In the genomic region with DNA sequence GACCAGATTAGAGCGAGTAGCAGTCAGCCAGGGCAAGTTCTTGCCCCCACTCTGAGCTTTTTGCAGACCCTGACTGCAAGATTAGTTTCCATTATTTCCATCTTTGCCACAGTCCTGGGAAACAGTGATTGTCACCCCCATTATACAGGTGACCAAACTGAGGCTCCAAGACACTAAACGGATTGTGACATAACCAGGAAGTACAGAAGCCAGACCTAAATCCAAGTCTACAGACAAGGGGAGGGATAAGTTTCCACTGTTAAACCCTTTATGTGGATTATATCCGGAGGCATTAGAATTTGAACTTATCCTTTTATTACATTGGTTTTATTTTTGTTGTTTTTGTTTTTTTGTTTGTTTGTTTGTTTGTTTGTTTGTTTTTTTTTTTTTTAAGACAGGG, we compare ENCODE assay signal across 11 mouse cellular contexts. TPM values are rescaled to one million over a fixed set of nuclear protein-coding genes. Genes with fewer than 3 reads are reported as not detected.
DNase-seq lines count a peak whose midpoint lies in the region; ATAC-seq and TF ChIP-seq lines count a peak whose summit lies in the region.
"Had no signal": no experiment of that assay in that cellular context is flagged by ENCODE, and none has a peak within 500 bp of the region (broad histone marks: within the 10 kb centered on the region; RNA-seq: fewer than 3 reads in every experiment).

No protein-coding gene starts in this region.

- peaks cover 35% of the 10 kb centered on the region for H3K4me1 ChIP-seq in heart, embryonic 15.5 days (replicated peaks)
- peaks cover 40% of the 10 kb centered on the region for H3K4me1 ChIP-seq in spleen, adult 2 months (ENCODE audit: control insufficient read depth, insufficient read depth, insufficient read length)
- H3K4me1 ChIP-seq in embryonic fibroblast, embryonic 13.5 days (ENCODE audit: control insufficient read depth, insufficient read depth, low read length): peaks cover 27% of the 10 kb centered on the region
- H3K4me1 ChIP-seq: midbrain, embryonic 12.5 days had no signal

- no peak overlapping the region for H3K9ac ChIP-seq in heart, embryonic 15.5 days
- H3K9ac ChIP-seq: forebrain, embryonic 13.5 days; midbrain, embryonic 12.5 days had no signal

- no peak for ATAC-seq in heart, embryonic 15.5 days (replicated peaks; ENCODE audit: insufficient number of reproducible peaks, insufficient read depth, low FRiP score, low read depth)
- ATAC-seq: forebrain, embryonic 13.5 days had no signal

- H3K36me3 ChIP-seq in heart, embryonic 15.5 days: no peaks in the 10 kb centered on the region
- no peaks in the 10 kb centered on the region for H3K36me3 ChIP-seq in spleen, adult 2 months (ENCODE audit: control insufficient read depth, insufficient read depth, low read length)
- H3K36me3 ChIP-seq: midbrain, embryonic 12.5 days had no signal

- TF ChIP-seq POLR2A in spleen, adult 2 months (IDR thresholded peaks at IDR 0.05; ENCODE audit: low read depth, low read length): no peak
- no peak for TF ChIP-seq POLR2A in embryonic fibroblast, embryonic 13.5 days (IDR thresholded peaks at IDR 0.05; ENCODE audit: low read depth, low read length)

- DNase-seq in heart, adult 11 months: no peak
- DNase-seq in spleen, adult 2 months (ENCODE audit: low read depth in 1 of 2, low spot score in 2 of 2): no peak
- DNase-seq in spleen, adult 18-20 months: no peak
- no peak for DNase-seq in adrenal gland, postnatal 10 days
- no peak for DNase-seq in adrenal gland, adult 18-20 months (ENCODE audit: low spot score in 2 of 2)
- DNase-seq: cerebellum, adult 2 months; left cerebral cortex, postnatal 4 days had no signal

- no peak for TF ChIP-seq CTCF in spleen, adult 2 months (IDR thresholded peaks at IDR 0.05; ENCODE audit: extremely low read depth, insufficient read depth, insufficient read length, insufficient replicate concordance)
- no peak for TF ChIP-seq CTCF in embryonic fibroblast, embryonic 13.5 days (IDR thresholded peaks at IDR 0.05; ENCODE audit: borderline replicate concordance, insufficient read depth, low read length)

- H3K27ac ChIP-seq in heart, embryonic 15.5 days: peak overlapping the region; percentile 85; the same call in 1 of the 2 replicates
- peak overlapping the region; percentile 98 for H3K27ac ChIP-seq in spleen, adult 2 months (ENCODE audit: insufficient read depth, low read length)
- peak overlapping the region; percentile 92 for H3K27ac ChIP-seq in embryonic fibroblast, embryonic 13.5 days (ENCODE audit: insufficient read depth, low read length)
- H3K27ac ChIP-seq: forebrain, embryonic 13.5 days; midbrain, embryonic 12.5 days had no signal

- 90% methylated on average over 3 of the region's 3 CpGs for WGBS in heart, embryonic 15.5 days
- WGBS in spleen, adult 2 months: 80% methylated on average over 3 of the region's 3 CpGs

- 0 out of 2 replicates have a peak, but pooled peaks cover 3% of the 10 kb centered on the region for H3K27me3 ChIP-seq in heart, embryonic 15.5 days
- H3K27me3 ChIP-seq in spleen, adult 2 months (ENCODE audit: control insufficient read depth, insufficient read depth, low read length): no peaks in the 10 kb centered on the region

- no peak overlapping the region for H3K4me2 ChIP-seq in heart, embryonic 15.5 days
- H3K4me2 ChIP-seq: forebrain, embryonic 13.5 days; midbrain, embryonic 12.5 days had no signal

- H3K9me3 ChIP-seq in heart, embryonic 15.5 days (replicated peaks): no peaks in the 10 kb centered on the region
- H3K9me3 ChIP-seq: forebrain, embryonic 13.5 days; midbrain, embryonic 12.5 days had no signal

- no peak overlapping the region for H3K4me3 ChIP-seq in heart, embryonic 15.5 days
- no peak overlapping the region for H3K4me3 ChIP-seq in spleen, adult 2 months (ENCODE audit: extremely low read depth, insufficient read depth, insufficient read length)
- H3K4me3 ChIP-seq in embryonic fibroblast, embryonic 13.5 days (ENCODE audit: insufficient read depth, low read length): no peak overlapping the region
- H3K4me3 ChIP-seq: forebrain, embryonic 13.5 days; midbrain, embryonic 12.5 days had no signal

RNA-seq across cellular contexts. Expression of gene Rnf19b, which starts 23.8 kb away (rescaled TPM):
- polyA plus RNA-seq in heart, embryonic 15.5 days (2015; fragmentation: Nextera tagmentation; extraction: Ambion mirVana): 5.4 and 7.7 TPM in 2 replicates
- 109 and 136 TPM in 2 replicates for polyA plus RNA-seq in spleen, adult 2 months (2012; rRNA removed)
- 49.7 and 62.6 TPM in 2 replicates for polyA plus RNA-seq in embryonic fibroblast, embryonic 13.5 days (2011; ENCODE audit: insufficient read length, low read depth, missing spikeins)
- 10 to 100 TPM; 23.6 to 25.1 TPM for total RNA-seq in adrenal gland, postnatal 10 days (2021)
- 10 to 100 TPM; 28.6 to 41.3 TPM for total RNA-seq in adrenal gland, adult 18-20 months (2021)

RNA-seq across cellular contexts. Expression of gene Ak2, which starts 42.5 kb away (rescaled TPM):
- polyA plus RNA-seq in heart, embryonic 15.5 days (2015; fragmentation: Nextera tagmentation; extraction: Ambion mirVana): 149 and 155 TPM in 2 replicates
- polyA plus RNA-seq in spleen, adult 2 months (2012; rRNA removed): 32.0 and 32.2 TPM in 2 replicates
- polyA plus RNA-seq in embryonic fibroblast, embryonic 13.5 days (2011; ENCODE audit: insufficient read length, low read depth, missing spikeins): 95.5 and 107 TPM in 2 replicates
- total RNA-seq in adrenal gland, postnatal 10 days (2021): 100 to 1,000 TPM; 244 to 274 TPM
- total RNA-seq in adrenal gland, adult 18-20 months (2021): 100 to 1,000 TPM; 111 to 164 TPM
